Mouse (Mus musculus) kidney, adult 18-20 months (tissue): ENCODE measurements around the gene Ccdc50.
A peak's percentile ranks its signal among the peaks of the same experiment; 100 is the strongest.

Experiments used
- DNase-seq: peaks from one replicate; pipeline ENCODE4 v3.0.0; 2021

The Ccdc50 gene

DNA sequence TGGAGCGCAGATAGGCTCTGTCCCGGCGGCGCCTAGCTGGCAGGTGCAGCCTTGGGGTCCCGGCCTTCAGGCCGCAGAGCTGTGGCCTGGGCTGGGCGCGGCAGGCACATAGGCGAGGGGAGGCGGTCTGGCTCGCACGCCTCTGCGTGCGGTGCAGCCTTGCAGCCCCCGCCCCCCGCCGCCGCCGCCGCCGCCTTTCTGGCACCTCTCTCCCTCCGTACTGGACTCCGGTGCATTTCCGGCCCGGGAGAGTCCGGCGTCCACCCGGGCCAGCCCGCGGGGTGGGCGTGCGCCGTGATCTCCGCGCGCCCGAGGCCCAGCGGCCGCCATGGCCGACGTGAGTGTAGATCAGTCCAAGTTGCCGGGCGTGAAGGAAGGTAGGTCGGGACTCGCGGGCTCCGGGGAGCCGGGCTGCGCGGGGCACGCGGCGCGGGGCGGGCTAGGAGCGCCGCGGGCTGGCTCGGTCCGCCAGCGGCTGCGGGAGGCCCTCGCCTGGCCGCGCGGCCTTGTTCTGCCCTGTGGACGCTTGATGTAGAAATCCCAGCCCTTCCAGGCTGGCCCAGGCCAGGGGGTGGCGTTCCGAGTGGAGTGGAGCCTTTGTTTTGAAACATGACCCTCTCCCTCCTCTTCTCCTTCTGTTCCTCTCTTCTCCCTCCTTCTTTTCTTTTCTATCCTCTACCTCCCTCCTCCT lies at the start of gene Ccdc50:
Gene Ccdc50 (plus strand): TSS at position 109 of the 691 bp plus-strand sequence.
- DNase-seq = peak; percentile 88

DNA sequence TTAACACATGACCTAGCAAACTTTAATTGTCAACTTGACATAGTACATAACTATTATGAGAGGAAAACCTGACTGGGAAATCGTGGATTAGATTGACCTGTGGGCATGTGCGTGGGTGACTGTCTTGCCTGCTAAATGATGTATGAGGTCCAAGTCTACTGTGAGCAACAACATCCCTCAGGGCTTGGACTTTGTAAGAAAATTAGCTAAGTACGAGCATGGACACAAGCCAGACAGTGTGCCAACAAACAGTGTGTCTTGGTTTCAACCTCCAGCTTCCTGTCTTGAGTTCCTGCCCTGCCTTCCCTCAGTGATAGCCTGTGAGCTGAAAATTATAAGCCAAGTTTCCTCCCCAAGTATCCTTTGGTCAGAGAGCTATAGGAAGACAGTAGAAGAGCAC lies 41.1 kb upstream of the Ccdc50 start:
- peak; percentile 24 for DNase-seq

DNA sequence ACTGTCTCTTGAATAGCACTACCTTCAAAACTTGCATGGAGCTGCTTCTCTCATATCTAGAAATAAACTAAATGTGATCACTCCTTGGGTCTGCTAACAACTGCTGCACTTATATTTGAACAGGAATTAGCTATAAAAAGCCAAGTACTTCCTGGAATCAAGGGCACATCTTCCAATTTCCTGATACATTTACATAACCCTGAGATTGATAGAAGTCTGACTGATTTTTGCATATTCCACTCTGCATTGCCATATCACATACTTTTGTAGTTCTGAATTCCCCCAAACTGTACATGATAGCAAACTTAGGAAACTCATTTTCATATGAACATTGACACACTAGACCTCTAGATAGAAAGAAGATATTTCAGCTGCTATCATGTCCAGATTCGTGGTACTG lies 40.3 kb upstream of the Ccdc50 start:
- DNase-seq = no peak

GRCm38 (mm10) chr16:27349235-27349634 lies 39.4 kb upstream of the Ccdc50 start:
- no peak for DNase-seq

GRCm38 (mm10) chr16:27349878-27350532 lies 38.7 kb upstream of the Ccdc50 start:
- DNase-seq = no peak

GRCm38 (mm10) chr16:27354464-27354863 lies 34.2 kb upstream of the Ccdc50 start:
- no peak for DNase-seq

DNA sequence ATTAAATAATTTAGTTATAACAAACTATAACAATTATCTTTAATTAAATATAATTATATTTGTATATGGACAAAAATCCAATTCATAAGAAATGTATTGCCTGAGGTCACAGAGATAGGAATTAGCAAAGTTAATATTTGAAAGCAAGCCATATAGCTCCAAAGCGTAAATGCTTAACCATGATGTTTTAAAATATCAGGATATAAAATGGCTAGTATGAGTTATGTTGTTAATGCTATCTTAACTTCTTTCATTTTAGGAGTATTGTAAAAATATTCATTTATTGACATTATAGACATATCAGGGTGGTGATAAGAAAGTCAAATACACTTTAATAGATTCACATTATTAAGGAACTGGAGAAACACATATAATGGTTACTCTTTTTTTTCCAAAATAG lies 28.6 kb upstream of the Ccdc50 start:
- DNase-seq = no peak

- no peak for DNase-seq
These were observed 18.5 kb upstream of the Ccdc50 start, which contains the start of gene Uts2b for GRCm38 (mm10) chr16:27370191-27370590. Uts2b (minus strand) TSS chr16:27370239.

- DNase-seq = no peak
These were observed 18.0 kb upstream of the Ccdc50 start for GRCm38 (mm10) chr16:27370700-27371099.

- no peak for DNase-seq
These were observed 14.5 kb upstream of the Ccdc50 start for GRCm38 (mm10) chr16:27374139-27374538.

- DNase-seq = no peak
These were observed 13.4 kb upstream of the Ccdc50 start for GRCm38 (mm10) chr16:27375318-27375717.

GRCm38 (mm10) chr16:27376556-27376955 lies 12.1 kb upstream of the Ccdc50 start:
- no peak for DNase-seq

DNA sequence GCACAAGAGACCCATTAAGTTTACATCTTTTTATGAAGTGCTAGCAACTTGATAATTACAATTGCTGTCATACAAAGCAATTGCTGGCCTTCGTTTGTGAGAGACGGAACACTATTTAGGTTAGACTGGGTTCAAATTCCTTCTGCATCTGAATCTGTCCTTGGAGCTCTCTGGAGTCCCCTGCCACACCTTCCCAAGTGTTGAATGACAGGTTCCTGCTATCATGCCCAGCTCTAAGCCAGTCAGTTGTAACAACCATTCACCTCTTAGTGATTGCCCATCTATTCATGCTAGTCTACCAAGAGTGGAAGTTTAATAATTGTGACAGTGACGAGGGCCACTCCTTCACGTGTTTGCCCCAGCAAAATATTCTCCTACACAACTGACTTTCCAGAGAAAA lies 6.5 kb upstream of the Ccdc50 start:
- DNase-seq = no peak

DNA sequence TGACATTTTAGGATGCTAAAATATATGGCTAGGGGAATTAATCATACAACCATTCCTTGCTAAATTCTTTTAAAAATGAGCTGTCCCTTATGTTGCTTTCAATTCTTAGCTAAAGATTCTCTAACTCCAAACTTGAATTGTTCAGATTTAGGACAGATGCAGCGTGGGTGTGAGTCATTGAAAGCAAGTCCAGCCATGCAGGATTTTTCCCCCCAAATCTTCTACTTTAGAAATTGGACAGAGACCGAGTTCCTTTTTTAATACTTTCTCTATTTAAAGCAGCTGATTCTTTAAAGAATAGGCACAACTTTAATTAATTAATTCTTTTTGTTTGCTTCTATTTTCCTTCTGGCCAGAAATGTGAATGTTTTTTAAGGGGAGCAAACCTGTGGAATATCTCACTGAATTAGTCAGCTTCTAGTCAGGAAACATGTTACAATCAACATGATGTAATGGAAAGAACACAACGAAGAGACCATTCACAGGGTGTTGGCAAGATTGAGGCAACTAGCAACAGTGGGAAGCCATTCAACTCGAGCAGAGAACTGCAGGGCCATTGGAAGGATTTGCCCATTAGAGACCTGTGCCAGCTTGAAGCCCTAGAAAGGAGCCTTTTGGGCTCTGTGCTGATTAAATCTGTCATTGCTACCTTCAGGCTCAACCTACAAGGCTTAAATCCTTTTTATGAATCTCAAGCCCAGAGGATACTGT lies 3.6 kb upstream of the Ccdc50 start:
- no peak for DNase-seq

DNA sequence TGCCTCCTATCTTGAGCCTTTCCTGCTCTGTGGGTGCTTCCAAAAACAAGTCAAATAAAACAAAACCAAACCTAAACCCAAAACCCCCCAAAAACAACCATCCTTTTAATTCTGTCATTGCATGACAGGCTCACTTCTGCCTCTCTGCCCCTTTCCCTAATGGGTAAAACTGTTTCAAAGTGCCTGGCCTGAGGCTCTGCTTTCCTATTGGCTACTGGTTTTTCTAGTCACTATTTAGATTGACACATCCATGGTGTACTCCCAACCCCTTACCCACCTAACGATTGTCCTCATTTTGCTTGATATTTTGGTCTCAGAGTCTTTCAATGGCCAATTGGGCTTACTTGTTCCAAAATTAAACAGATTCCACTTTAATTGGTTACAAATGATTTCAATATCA lies 3.0 kb upstream of the Ccdc50 start:
- DNase-seq = no peak

- DNase-seq = no peak
These were observed 1.7 kb upstream of the Ccdc50 start for GRCm38 (mm10) chr16:27386850-27387407.

DNA sequence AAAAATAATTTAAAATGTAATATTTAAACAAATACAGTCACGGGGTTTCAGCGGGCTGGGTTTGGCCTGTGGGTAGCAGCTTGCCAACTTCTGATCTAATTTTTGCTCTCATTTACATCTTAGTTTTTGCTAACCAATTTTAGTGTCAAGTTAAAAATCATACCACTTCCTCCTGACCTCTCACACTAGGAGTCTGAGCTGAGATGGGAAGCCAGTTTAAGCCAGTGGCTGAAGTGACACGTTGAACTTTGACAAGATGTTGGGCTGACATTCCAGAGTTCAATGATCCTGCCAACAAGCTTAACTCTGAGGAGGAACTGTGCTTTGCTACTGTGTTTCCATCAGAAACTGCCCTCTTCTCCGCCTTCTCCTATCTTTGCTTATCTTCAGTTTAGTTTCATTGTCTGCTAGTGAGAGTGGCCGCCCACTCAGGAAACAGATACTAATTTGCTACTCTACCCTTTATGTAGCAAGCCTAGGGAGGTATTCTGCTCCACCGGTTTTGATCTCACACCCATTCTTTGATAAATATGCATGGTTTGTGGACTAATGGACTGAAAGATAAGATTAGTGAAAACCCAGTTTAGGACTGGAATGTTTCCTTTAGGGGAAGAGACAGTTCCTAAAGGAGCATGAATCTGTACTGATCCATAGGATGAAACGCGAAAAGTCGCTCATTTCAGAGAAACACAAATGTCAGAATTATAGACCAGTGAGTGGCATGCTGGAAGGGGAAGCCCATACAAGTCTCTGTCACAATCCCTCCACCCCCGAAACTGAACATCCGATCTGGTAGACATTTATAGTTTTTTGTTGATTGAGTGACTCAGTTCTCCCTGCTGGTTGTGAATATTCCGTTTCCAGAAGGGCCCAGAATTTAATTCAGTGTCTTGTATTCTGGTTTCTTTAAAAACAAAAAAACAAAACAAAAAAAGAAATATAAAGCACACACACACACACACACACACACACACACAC lies 746 bp upstream of the Ccdc50 start:
- DNase-seq = peak; percentile 54

GRCm38 (mm10) chr16:27389534-27390282 lies 1.0 kb downstream of the Ccdc50 start:
- DNase-seq = peak; percentile 17

GRCm38 (mm10) chr16:27390306-27390705 lies 1.6 kb downstream of the Ccdc50 start:
- DNase-seq = no peak

DNA sequence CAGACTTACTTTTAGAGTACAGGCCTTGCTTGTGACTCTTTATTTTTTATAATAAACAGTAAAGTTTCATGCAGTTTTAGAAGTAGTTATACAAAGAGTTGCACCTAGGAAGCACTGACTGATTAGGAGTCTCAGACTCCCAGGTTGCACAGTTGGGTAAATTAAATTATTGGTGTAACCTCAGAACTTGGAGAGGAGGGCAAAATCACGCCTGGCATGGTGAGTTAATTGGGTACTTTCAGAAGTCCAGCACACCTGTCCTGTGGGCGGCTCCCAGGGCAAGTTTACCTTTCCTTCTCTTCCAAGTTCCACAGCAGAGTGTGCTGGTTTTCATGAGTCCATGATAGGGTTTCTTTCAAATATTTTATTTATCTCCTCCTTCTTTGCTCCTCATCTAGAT lies 3.2 kb downstream of the Ccdc50 start:
- DNase-seq = no peak

- DNase-seq = no peak
These were observed 6.8 kb downstream of the Ccdc50 start for GRCm38 (mm10) chr16:27395251-27396037.
